Mouse (Mus musculus): ENCODE data around the gene Dnah2.

Dnah2 gene

DNA sequence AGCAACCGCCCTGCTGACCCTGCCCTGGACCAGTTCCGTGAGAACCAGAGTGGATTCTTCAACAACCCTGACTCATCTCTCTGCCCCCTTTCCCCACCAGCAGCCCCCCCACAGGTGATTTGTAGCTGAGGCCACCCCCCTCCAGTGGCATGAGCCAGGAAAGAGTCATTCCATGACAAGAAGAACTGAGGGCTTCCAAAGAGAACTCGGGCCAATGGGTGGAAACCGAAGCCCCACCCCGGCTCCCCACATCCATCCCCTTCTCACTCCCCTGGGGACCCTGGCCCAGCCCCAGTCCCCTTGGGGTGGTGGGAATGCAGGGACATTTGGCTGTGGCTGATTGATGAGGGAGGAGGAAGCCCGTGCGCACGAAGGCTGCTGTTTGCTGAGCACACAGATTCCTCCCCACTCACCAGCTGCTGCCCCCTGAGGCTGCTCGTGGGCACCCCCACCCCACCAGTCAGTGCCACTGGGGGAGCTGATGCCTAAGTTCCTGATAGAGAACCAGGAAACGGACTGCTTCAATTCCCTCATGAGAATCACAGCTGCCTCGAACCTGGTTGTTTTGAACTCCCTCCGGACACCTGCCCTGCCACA lies at the start of gene Dnah2:
Gene Dnah2 (minus strand): TSS at position 51 of the 597 bp plus-strand sequence.
- DNase-seq, result no peak

DNA sequence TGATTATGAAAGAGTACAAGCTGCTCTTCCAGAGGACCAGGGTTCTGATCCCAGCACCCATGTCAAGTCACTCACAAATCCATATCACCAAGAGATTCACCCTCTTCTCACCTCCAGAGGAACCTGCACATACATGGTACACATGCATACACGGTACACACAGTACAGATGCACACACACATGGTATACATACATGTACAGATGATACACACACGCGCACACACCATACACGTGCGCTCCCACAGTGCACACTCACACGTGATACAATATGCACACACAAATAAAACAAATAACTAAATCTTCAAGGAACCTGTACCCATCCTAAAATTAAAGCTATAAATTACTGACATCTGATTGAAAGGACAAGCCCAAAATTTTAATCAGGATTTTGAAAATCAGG lies 45.9 kb upstream of the Dnah2 start:
- no peak for DNase-seq

DNA sequence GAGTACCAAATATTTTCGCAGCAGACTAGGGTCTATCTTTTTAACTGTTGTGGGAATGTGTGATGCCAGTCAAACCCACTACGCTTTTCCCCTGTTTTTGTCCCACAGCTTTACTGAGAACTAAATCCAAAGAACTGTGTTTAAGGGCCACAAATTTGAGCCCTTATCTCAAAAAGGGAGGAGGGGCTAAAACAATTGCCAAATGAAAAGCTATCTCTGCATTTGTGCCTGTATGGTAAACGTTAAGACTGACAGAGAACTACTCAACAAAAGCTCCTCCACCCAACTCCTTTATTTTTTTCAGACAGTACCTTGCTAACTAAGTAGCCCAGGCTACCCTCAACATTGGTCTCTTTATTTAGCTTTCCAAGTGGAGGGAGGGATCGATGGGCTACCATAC lies 43.9 kb upstream of the Dnah2 start:
- DNase-seq, result no peak

DNA sequence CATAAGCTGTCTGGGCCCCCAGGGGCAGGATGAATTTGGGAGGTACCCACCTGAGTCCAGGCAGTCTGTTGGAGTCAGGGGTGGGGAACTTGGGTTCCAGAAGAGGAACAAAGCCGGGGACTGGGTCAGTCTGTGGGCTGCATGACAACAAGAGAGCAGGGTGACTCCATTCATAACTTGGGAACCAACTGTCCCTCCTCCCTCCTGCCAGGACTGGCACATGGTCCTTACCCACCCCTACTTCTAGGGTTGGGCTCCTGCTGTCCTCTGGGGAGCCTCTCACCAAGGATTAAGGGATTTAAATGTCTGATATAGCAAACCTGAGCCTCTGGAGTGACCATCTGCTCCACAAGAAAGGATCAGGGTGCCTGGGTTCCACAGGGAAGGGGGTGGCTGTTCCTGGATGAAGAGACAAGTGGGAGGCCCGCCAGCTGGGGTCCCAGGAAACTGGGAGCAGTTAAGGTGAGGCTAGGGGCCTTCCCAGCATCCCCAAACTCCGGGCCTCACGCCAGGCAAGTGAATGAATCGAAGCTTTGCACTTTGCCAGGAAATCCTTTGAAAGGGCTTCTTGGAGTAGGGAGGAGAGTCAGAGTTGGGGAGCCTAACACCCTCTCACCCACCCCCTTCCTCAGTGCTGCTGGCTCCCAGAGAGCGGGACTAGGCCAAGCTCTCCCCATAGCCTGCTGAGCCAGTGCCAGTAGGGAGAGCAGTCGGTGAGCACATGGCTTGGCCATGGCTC lies 43.2 kb upstream of the Dnah2 start:
- no peak for DNase-seq

GRCm38 (mm10) chr11:69591424-69591823 lies 42.5 kb upstream of the Dnah2 start:
- DNase-seq, result no peak

DNA sequence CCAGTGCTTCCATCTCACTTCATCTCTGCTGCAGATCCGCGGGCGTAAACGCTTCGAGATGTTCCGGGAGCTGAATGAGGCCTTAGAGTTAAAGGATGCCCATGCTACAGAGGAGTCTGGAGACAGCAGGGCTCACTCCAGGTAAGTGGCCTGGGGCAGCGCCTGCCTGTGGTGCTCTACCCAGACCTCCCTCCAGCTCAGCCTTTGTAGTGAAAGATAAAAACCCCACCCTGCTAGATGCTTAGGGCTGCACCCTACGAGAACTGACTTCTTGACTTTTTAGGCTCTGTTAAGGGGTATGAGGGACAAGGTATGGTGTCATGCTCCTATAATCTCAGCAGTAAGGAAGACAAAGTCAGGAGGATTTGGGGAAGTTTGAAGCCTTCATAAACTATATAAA lies 41.7 kb upstream of the Dnah2 start:
- no peak for DNase-seq

DNA sequence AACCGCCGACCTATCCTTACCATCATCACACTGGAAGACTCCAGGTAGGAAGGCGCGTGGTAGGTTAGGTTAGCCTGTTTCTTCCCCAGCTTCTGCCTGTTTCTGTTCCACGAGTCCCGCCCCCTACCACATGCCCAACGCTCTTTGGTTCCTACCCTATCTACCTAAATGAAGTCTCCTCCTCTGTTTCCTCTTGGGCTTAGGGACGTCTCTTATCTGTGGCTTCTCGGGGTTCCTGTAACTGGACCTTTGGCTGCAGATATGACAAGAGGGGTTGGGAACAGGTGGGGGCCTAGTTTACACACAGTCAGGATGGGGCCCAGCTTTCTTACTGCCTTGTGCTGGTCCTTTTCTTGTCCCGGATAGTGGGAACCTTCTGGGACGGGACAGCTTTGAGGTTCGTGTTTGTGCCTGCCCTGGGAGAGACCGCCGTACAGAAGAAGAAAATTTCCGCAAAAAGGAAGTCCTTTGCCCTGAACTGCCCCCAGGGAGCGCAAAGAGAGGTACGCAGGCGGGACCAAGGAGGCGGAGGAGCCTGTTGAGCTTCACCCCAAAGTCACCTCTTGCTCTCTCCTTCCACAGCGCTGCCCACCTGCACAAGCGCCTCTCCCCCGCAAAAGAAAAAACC lies 40.4 kb upstream of the Dnah2 start:
- no peak for DNase-seq

DNA sequence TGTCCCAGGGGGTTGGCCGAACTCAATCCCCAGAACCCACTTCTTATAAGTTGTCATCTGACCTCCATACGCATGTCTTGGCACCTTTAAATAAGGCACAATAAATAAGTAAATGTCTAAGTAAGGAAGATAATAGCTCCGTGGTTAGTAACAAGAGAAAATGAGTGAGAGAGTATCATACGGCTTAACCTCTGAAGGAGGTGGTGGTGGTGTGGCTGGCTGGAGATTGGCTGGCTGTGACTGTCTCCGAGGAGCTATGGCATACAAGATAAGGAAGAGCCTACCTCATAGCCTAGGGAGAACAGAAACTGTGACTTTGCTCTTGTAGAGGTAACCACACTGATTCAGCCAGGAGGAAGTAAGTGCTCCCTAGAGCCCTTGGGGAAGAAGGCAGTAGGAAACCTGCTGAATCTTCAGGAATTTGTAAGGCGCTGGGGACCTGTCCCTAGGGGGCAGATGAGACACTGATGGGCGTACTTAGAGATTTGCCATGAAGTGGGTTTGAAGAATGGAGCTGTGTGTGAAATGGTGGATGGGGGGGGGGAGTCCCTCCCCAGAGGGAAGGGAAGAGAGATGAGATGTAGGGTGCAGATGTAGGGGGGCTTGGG lies 36.9 kb upstream of the Dnah2 start:
- DNase-seq, result no peak

DNA sequence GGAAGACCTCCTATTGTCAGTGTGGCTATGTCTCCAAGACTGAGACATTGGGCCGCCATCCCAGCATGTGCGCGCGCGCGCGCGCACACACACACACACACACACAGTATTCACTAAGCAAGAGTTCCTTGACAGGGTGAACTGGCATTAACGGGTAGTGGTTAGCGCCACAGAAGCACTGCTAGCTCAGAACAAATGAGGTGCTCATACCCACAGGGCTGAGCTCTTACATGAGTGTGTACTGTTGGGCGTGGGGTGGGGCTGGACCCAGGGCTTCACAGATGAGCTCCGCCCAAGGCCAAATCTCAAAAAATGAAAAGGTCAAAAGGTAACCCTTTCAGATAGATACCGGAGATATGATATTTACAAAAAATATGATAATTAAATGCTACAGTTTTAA lies 36.0 kb upstream of the Dnah2 start:
- DNase-seq, result no peak

DNA sequence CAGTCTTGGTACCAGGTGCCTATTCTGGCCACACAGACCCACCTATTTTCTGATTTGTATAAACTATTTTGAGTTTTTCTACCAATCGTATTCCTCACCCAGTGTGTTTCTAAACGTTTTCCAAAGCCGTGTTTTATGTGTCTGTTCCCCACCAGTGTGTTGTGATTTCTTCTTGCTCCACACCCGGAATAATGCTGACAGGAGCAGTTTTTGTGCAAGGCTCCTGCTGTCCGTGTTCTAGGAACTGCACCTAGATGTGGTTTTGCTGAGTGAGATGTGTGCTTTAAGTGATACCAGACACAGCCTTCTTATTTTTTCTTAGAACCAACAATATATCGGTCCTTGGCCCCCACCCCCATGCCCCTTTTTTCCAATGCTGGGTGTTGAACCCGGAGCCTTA lies 35.1 kb upstream of the Dnah2 start:
- no peak for DNase-seq

- no peak for DNase-seq
These were observed 33.4 kb upstream of the Dnah2 start for GRCm38 (mm10) chr11:69582230-69582805.

- no peak for DNase-seq
These were observed 32.9 kb upstream of the Dnah2 start for GRCm38 (mm10) chr11:69581814-69582213.

GRCm38 (mm10) chr11:69581147-69581688 lies 32.3 kb upstream of the Dnah2 start:
- peak; percentile 75 to 77 for DNase-seq

DNA sequence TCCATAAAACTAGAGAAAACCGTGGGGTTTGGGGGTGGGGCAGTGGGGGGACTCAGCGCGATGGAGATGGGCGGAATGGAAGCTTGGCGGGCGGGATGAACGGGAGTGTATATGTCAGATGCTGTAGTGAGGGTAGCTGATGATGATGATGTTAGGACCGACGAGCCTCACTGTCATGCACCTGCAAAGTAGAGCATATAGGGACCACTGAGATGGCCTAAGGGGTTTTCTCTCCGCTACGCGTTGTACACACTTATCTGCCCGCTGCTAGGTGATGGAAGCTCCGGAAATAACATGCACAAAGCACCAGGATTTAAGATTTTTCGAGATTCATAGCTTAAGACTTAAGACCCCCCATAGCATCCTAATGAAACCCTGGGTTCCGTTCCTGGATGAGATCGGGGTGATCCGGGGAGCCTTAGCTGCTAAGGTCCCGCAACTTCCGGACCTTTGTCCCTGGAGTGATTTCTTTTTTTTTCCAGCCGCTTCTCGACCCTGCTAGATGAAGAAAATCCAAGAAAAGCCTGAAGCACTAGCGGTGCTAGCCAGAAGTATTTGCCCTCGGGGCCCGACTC lies 31.7 kb upstream of the Dnah2 start:
- no peak for DNase-seq

GRCm38 (mm10) chr11:69580091-69580514 lies 31.2 kb upstream of the Dnah2 start, which contains the start of the genes Wrap53 and Trp53:
Gene Wrap53 (minus strand): TSS chr11:69580255.
Gene Trp53 (plus strand): TSS chr11:69580359.
- peak; percentile 85 to 92 for DNase-seq

GRCm38 (mm10) chr11:69579128-69580017 lies 30.5 kb upstream of the Dnah2 start:
- DNase-seq, result peak; percentile 85 to 97

- no peak for DNase-seq
These were observed 29.4 kb upstream of the Dnah2 start for GRCm38 (mm10) chr11:69578301-69578700.

GRCm38 (mm10) chr11:69576307-69576706 lies 27.4 kb upstream of the Dnah2 start:
- DNase-seq, result no peak

DNA sequence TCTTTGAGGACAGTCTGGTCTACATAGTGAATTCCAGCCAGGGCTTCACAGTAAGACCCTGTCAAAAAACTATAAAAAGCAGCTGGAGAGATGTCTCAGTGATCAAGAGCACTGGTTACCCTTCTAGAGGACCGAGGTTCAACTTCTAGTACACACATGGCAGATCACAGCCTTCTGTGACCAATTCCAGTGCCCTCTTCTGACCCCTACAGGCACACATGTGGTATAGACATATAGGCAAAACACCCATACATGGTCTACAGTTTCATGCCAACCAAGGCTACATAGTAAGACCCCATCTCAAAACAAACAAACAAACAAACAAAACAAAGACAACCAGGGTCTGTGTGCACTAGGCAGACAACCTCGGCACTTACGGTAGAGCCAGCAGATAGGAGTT lies 26.3 kb upstream of the Dnah2 start:
- DNase-seq, result no peak

DNA sequence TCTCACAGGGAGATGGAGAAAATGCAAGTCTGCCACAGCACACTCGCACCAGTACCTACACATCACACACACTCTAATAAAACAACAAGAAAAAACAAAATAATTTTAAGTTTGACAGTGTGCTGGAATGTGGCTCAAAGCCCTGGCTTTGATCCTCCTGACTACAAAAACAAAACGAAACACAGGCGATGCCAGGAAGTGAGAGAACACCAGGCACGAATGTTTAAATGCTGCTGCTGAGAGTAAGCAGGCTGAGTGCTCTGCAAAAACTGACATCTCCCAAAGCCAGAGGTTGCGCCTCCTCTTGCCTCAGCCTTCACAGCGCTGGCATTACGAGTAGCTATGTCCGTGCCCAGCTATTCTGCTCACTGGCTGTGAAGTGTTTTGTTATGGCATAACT lies 16.2 kb upstream of the Dnah2 start:
- no peak for DNase-seq

GRCm38 (mm10) chr11:69564391-69564790 lies 15.5 kb upstream of the Dnah2 start:
- DNase-seq, result no peak

DNA sequence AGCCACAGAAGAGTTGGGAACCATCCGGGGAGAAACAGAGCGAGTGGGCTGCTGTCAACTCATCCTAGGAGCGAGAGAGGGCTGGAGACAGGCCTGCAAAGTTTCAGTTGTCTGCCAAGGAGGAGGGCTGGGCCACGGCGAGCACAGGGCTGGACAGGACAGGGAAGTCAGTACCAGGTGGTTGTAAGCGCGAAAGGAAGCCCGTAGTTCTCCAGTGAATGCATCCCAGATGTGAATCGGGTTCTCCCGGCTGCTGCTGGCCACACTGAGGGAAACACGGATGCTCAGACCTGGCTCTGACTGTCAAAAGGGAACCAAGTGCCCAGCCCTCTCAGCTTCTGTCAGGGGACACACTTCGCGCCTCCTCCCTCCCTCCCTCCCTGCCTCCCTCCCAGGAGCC lies 14.5 kb upstream of the Dnah2 start:
- no peak for DNase-seq

All from spleen, adult 18-20 months (tissue).